In genomic region chr2:18026116-18026947, GRCm38 (mm10) we compare ENCODE assay signal across 8 mouse cellular contexts. TPM values are rescaled to one million over a fixed set of nuclear protein-coding genes. Genes with fewer than 3 reads are reported as not detected.
DNase-seq lines count a peak whose midpoint lies in the region.
"Had no signal": no experiment of that assay in that cellular context is flagged by ENCODE, and none has a peak within 500 bp of the region (broad histone marks: within the 10 kb centered on the region; RNA-seq: fewer than 3 reads in every experiment).

No protein-coding gene starts in this region.

- H3K27ac ChIP-seq in forebrain, embryonic 10.5 days: peak overlapping the region; percentile 100

- intact Hi-C loops in heart, postnatal 10 days (cut with DNase I): loop anchor here (1.0 to 10.0 kb wide), 12 partner anchors 84 to 1348 kb away; partner anchors contain the start of genes Dnajc1, Msrb2 and Spag6

- no peaks in the 10 kb centered on the region; the same call in 1 of the 2 replicates for H3K36me3 ChIP-seq in forebrain, embryonic 10.5 days (replicated peaks)

- H3K4me3 ChIP-seq in forebrain, embryonic 10.5 days: peak overlapping the region; percentile 80

- H3K4me1 ChIP-seq in forebrain, embryonic 10.5 days: peaks cover 79% of the 10 kb centered on the region

- peak; percentile 76 for DNase-seq in ES-CJ7 (ENCODE audit: low read depth, low spot score)
- peak; percentile 68 for DNase-seq in adrenal gland, postnatal 25 days
- peak; percentile 76 for DNase-seq in forebrain, embryonic 10.5 days (ENCODE audit: extremely low spot score, low spot score)
- DNase-seq in heart, postnatal 10 days: peak; percentile 75 to 77
- peak; percentile 85 to 89 for DNase-seq in kidney, postnatal 36 days
- peak; percentile 76 for DNase-seq in mesoderm, embryonic 11.5 days (ENCODE audit: low read depth, low spot score)
- DNase-seq in spleen, postnatal 36 days (ENCODE audit: low spot score in 2 of 2): peak; percentile 25 to 27

- H3K27me3 ChIP-seq in forebrain, embryonic 10.5 days (ENCODE audit: poor library complexity, severe bottlenecking): no peaks in the 10 kb centered on the region

- under 1% methylated on average over 44 of the region's 44 CpGs for WGBS in forebrain, embryonic 10.5 days

- no peaks in the 10 kb centered on the region for H3K9me3 ChIP-seq in forebrain, embryonic 10.5 days

RNA-seq across cellular contexts. Expression of gene A930004D18Rik, which starts 11.2 kb away (rescaled TPM):
- 2.1 and 3.7 TPM in 2 replicates for total RNA-seq in adrenal gland, postnatal 25 days (2021)
- 13.8 and 17.9 TPM in 2 replicates for polyA plus RNA-seq in forebrain, embryonic 10.5 days (2016; fragmentation: Nextera tagmentation; extraction: Ambion mirVana)
- total RNA-seq in heart, postnatal 10 days (2021): 1 to 10 TPM; 3.0 to 4.2 TPM

RNA-seq across cellular contexts. Expression of gene Skida1, which starts 22.5 kb away (rescaled TPM):
- total RNA-seq in adrenal gland, postnatal 25 days (2021): 4.2 and 5.4 TPM in 2 replicates
- polyA plus RNA-seq in forebrain, embryonic 10.5 days (2016; fragmentation: Nextera tagmentation; extraction: Ambion mirVana): 16.0 and 17.2 TPM in 2 replicates
- total RNA-seq in heart, postnatal 10 days (2021): 1 to 10 TPM; 4.8 to 5.7 TPM

RNA-seq across cellular contexts. Expression of gene Mllt10, which starts 28.7 kb away (rescaled TPM):
- 59.0 and 68.1 TPM in 2 replicates for total RNA-seq in adrenal gland, postnatal 25 days (2021)
- polyA plus RNA-seq in forebrain, embryonic 10.5 days (2016; fragmentation: Nextera tagmentation; extraction: Ambion mirVana): 65.0 and 68.0 TPM in 2 replicates
- total RNA-seq in heart, postnatal 10 days (2021): 10 to 100 TPM; 40.6 to 43.1 TPM

RNA-seq across cellular contexts. Expression of gene H2al2a, which starts 29.6 kb away (rescaled TPM):
- total RNA-seq in adrenal gland, postnatal 25 days (2021): not detected in 2 replicates
- not detected in 2 replicates for polyA plus RNA-seq in forebrain, embryonic 10.5 days (2016; fragmentation: Nextera tagmentation; extraction: Ambion mirVana)
- not detected for total RNA-seq in heart, postnatal 10 days (2021)
- polyA plus RNA-seq: large intestine, adult 2 months had no signal

Comparison
In these comparisons a context has a peak if more than half of its experiments do, and no peak if none do; other contexts are left out.
1. Peak in every context shown above with its lines: DNase-seq, H3K4me3 ChIP-seq and H3K27ac ChIP-seq.
2. DNase-seq: peak in every context shown above with its lines; median percentile 87 in kidney, postnatal 36 days; 76 in ES-CJ7; 76 in forebrain, embryonic 10.5 days; 76 in heart, postnatal 10 days; 76 in mesoderm, embryonic 11.5 days; 68 in adrenal gland, postnatal 25 days; 26 in spleen, postnatal 36 days.